Mouse (Mus musculus) olfactory bulb, adult 2 months (tissue): ENCODE measurements around the gene Ccl20.

Experiments
- CTCF ChIP-seq: fragments of 200-500 bp; IDR thresholded peaks from 2 replicates; pipeline ENCODE4 v1.5.1; 2012; ENCODE audit warnings: low read depth, mild to moderate bottlenecking, low read length, moderate library complexity; ENCODE audit not compliant: insufficient read depth
- POLR2A ChIP-seq: fragments of 200-500 bp; IDR thresholded peaks from 2 replicates; pipeline ENCODE4 v1.6.1; 2012; ENCODE audit warnings: mild to moderate bottlenecking, low read depth, low read length, moderate library complexity; ENCODE audit not compliant: insufficient read depth

DNA sequence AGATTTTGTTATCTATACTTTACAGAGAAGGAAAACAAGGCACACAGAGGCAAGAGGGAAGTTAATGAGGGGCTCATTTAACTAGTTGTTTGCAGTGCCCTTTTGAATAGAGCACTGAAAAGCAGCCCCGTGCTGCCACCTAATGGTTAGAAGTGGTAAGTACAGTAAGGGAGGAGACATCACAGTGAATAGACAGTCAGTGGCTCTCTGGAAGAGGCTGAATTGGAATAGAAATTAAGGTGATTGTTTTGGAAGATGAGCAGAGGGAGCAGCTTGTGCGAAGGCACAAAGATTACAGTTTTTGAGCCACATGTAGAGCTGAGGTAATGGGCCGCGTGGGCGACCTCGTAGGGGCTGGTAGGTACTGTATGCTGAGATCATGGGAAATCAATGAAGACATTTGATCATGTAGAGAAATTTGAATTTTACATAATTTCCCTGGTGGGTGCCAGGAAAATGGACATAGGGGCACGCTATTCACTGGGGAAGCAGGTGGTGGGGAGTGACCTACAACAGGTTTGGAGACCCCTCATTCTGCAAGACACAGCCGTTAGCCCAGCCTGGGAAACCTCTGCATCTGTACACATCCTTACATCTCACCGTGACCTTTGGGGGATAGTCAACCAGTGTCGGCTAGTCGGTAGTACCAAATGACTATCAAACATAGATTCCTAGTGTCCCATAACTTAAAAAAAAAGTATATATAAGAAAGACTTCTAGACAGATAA is 40.2 kb upstream of the Ccl20 start:
- TF ChIP-seq CTCF (no peak), POLR2A (no peak)
